Mouse (Mus musculus) B cell, adult 62 days (primary cell): ENCODE measurements around the gene Rassf8. TPM values are rescaled to one million over a fixed set of nuclear protein-coding genes. Genes with fewer than 3 reads are reported as not detected.

Source experiments
- total RNA-seq: library from RNA; stranded (reverse); gene quantifications from 4 replicates; pipeline ENCODE4 v1.2.4, GENCODE M21; 2023

Rassf8 gene
- total RNA-seq, result 0.39 to 1.1 TPM (median 0.94 TPM) in 4 replicates

DNA sequence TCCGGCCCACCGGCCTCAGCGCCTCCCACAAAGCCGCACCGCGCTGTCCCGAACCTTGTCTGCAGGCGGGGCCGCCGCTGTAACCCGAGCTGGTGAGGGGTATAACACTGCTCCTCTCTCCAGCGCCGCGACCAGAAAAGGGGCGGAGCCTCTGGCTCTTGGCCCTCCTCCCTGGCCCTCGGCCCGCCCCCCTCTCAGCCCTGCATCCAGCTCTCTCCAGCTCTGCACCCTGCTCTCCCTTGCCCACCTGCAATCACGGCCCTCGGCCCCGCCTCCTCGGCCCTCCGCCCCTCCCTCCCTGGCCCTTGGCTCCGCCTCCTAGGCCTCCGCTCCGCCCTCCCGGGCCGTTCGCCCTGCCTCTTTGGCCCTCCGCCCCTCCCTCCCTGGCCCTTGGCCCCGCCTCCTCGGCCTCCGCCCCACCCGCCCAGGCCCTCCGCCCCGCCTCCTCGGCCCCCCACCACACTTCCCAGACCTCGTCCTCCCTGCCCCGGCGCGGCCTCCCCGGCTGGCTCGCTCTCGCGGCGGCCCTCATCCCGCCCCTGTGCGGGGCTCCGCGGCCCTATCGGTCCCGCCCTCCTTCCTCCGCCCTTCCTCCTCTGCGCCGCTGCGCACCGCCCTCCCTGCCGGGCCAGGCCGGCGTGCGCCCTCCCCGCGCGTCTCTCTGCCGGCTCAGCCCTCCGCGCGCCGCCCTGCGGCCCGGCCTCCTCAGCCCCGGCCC lies at the start of gene Rassf8:
Rassf8 (plus strand) TSS at position 617 of the 718 bp plus-strand sequence.

DNA sequence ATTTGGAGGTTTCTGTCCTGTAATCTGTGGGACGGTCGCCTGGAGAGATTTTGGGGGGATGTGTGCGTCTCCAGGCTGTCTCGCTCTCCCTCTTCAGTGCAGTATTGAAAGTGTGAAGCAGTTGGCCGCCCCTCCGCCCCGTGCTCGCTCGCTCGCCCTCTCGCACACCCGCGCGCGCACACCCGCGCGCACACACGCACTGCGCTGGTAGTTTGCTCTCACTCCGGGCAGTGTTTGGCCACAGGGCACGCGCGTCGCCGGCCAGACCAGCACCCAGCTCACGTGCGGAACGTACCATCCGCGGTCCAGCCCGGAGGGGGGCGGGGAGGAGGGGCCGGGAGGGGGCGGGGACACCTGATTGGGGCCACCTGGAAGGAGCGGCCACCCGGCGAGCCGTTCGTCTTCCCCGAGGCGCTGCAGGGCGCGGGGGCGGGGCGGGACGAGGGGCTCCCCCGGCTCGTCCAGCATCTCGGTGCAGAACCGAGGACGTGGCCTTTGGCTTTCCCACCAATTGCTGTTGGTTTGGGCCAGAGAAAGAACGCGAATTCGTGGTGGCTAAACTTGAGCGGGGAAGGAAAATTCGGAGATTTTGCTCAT lies 118.8 kb downstream of the Rassf8 start, which contains the start of gene Bhlhe41:
Bhlhe41 (minus strand) TSS at position 270 of the 597 bp plus-strand sequence.

Other genes with a start within 250 kb of the Rassf8 start
- gene Lmntd1, start 132.4 kb upstream of the Rassf8 start, total RNA-seq, result 0.33 to 1.1 TPM (median 0.43 TPM) in 3 of 4 replicates, not detected in the other
- not detected in 4 replicates for gene Tuba3b, start 131.0 kb upstream of the Rassf8 start, total RNA-seq
- gene Bhlhe41, start 118.8 kb downstream of the Rassf8 start, total RNA-seq, result 28.9 to 34.6 TPM (median 31.8 TPM) in 4 replicates
- 0.45 to 1.1 TPM (median 0.91 TPM) in 4 replicates for gene Sspn, start 184.9 kb downstream of the Rassf8 start, total RNA-seq